Mouse (Mus musculus) frontal cortex, postnatal 36 days (tissue): ENCODE measurements around the gene Hoxb7.

Experiments used
- DNase-seq, 2 experiments: peaks; one replicate each; pipeline ENCODE4 v3.0.0; 2022; ENCODE audit warnings: low spot score in 2 of 2

Gene Hoxb7

DNA sequence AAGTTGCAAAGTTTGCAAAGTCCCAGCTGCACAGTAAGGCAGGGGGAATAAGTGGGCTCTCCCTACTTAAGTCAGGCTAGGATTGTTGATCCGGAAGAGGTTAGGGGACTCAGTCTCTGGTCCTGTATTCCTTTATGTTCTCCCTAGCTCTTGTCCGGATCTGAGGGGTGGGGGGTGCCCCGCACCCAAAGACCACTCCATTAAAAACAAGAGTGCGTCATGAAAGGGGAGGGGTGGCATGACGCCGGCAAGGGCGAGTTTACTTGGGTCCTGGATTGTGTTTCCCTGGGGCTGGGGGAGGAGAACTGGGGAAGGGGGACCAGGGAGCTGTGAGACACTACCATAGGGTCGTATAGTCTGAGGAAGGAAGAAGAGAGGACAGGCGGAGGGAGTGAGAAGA is 13.4 kb downstream of the Hoxb7 start:
- no peak for DNase-seq

DNA sequence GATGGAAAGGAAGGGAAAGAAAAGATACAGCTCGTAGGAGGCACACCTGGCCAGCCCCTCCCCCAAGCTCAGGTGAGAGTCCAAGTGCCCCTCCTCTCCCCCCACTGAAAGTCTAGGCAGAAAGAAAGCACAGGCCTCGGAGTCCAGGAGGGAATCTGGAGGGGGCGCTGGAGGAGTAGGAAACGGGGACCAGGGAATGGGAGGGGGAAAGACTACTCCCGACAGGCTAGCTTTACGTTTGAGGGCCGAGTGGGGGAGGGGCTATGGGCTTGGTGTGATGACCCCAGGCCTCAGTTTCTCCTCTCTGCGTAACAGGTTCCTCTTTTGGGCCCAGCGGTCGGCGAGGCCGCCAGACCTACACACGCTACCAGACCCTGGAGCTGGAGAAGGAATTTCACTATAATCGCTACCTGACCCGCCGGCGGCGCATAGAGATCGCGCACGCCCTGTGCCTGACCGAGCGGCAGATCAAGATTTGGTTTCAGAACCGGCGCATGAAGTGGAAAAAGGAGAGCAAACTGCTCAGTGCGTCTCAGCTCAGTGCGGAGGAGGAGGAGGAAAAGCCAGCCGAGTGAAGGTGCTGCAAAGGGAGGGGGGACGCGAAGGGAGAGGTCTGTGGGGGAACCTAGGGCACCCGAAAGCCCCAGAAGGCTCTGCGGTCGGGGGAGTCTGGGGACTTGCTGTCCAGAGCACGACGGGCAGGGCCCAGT is 14.1 kb downstream of the Hoxb7 start:
- DNase-seq = no peak

GRCm38 (mm10) chr11:96301064-96301431 is 14.6 kb downstream of the Hoxb7 start:
- no peak for DNase-seq

- peak in 1 of 2 experiments; percentile 34 for DNase-seq
These were observed 15.4 kb downstream of the Hoxb7 start for GRCm38 (mm10) chr11:96301837-96302236.

DNA sequence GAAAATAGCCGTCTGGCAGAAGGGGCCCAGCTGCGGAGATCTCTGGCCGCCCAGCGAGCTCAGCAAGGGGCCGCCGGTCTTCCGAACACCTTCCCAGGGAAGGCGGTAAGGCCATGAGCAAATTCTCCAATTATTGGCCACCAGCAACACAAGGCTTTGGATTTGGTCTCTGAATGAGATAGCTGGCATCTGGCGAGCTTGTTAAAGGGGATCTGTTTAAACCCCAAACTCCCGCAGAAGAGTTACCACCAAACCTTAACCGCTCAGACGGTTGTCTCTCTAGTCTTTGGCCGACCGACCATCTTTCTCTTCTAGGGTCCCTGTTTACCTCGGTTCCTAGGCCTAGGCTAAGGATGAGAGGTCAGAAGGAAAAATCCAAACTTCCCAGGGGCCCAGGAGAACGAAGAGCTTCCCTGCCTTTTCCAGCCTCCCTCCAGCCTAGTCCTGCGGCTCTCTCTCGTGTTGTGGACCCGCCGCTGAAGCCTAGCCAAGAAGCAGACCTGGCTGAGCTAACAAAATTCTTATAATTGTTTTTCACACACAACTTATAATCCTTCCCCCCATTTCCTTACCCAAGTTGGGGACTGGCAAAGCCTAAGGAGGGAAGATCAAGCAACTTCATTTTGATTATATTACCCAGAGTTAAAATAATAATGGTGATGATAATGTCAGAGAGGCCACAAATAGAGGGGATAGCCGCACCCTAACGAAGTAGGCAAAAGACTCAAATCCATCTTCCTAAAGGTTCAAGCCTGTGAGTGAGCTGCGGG is 16.1 kb downstream of the Hoxb7 start:
- DNase-seq = no peak

- DNase-seq = no peak
These were observed 17.0 kb downstream of the Hoxb7 start, which contains the start of gene Hoxb5 for GRCm38 (mm10) chr11:96303151-96304099. Gene Hoxb5 (plus strand): TSS chr11:96303336.

DNA sequence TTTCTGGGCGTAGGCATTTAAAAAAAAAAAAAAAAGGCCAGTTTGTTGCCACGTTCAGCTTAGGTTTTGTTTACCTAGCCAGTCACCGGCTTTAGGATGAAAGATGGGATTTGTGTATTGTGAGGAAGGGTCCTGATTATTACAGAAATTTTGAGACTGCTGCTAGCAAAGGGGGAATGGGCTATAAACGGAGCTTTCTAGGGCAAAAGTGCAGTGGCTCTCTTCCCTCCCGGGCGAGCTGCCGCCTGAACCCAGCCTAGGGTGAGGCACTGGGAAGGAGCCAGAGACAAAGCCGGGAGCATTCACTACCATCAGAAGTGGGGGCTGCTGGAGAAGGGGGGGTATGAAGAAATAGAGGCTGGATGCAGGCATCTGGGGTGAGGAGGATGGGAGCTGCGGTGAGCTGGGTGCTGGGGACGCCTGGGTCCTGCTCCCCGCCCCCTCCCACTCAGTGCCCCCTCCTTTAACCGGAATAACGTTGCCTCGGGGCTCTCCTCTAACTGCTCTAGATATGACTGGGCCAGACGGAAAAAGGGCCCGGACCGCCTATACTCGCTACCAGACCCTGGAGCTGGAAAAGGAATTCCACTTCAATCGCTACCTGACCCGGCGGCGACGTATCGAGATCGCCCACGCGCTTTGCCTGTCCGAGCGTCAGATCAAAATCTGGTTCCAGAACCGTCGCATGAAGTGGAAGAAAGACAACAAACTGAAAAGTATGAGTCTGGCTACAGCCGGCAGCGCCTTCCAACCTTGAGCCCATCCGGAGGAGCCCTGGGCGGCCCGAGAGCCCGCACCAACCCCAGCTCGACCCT is 18.2 kb downstream of the Hoxb7 start:
- no peak for DNase-seq

DNA sequence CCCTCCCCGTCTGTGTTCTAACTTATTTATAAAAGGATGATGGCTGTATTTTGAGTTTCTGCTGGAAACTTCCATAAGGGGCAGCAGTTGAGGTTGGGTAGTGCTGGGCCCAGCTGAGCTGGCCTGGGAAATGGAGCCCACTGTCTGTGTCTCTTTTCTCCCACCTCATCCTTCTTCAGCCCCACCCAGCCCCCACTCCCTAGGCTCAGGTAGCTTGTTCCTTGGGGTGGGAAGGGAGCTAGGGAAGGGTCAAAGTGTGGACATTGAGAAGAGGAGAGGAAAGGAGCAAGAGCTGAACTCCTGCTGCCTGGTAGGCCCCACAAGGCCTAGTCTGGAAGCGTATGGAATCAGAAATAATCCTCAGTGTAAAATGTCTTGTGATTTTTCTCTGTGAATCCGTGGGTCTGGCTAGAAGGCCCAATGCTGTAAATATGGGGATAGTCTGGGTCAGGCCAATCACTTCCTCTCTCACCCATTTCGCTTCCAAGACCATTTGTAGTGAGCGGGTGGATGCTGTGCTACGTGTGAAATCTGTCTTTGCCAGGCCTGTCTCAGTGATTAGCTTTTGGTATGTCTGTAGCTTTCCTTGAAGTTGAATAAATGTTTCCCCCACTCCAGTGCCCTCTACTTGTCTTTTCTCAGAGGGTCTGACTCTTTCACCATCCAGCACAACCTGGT is 19.2 kb downstream of the Hoxb7 start:
- DNase-seq = no peak

DNA sequence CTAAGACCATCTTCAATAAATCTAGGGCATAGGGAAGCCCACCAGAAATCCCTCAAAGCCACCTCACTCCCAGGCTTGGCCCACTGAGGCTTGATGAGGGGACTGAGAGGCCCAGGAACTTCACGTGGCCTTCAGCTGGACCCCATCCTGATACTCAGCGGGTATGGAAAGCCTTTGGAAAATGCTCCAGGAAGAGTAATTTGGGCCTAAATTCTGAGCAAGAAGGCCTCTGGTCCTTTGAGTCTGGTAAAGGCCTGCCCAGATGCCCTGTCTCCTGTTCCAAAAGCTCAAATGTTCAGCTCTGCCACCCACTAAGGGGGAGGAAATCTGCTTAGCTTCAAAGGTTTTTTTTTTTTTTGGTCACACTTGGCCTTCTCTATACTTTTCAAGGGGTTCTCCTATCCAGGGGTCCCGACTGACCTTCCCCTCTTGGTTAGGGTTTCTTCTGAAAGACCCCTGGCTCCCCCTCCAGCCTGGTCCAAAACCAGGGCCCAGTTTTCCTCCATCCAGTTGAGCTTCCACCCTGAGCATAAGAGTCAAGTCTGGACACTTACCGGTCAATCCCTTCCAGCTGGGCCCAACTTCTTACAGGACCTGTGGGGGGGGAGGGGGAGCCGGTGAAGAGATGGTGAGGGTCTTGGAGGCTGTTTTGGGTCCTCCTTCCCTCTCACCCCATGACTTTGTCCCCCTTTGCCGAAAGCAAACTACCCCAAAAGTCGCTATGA is 19.9 kb downstream of the Hoxb7 start:
- no peak for DNase-seq

DNA sequence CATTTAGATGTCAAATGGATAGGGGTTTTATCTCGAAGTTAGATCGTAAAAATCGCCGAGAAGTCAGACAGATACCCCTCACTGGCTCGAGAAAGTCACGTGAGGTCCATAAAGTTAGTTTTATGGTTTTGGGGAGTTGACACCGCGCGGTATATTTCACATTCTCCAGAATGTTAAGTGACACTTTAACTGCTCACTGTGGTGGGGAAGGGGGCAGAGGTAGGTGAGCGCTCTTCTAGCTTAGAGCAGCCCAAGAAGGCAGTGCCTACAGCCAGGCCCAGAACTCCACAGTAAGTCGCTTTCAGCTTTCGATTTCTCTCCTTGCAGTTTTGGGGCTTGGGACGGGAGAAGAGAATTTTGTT is 20.5 kb downstream of the Hoxb7 start:
- no peak for DNase-seq

- no peak for DNase-seq
These were observed 22.3 kb downstream of the Hoxb7 start for GRCm38 (mm10) chr11:96308763-96309162.

- DNase-seq = no peak
These were observed 22.9 kb downstream of the Hoxb7 start for GRCm38 (mm10) chr11:96309288-96309687.

- DNase-seq = no peak
These were observed 23.9 kb downstream of the Hoxb7 start for GRCm38 (mm10) chr11:96310183-96310938.

- DNase-seq = no peak
These were observed 24.7 kb downstream of the Hoxb7 start for GRCm38 (mm10) chr11:96311097-96311496.

- DNase-seq = no peak
These were observed 25.3 kb downstream of the Hoxb7 start for GRCm38 (mm10) chr11:96311520-96312417.

DNA sequence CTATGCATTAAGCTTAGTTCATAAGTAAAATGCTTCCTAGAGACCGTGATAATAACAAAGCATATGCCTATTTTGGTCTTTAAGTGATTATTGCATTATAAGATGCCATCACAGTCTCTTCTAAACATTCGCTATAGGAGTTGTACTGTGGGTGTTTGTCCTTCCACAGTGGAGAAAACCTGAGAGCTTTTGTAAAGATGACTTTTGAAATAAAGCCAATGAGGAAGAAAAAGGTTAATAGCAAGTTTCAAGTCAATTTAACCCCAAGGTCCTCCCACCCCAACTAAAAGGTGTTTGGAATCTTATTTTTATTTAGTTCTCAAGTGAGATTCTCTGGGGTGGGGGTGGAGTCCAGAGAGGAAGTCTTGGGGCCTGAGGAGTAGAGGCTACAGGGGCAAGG is 26.7 kb downstream of the Hoxb7 start:
- DNase-seq = no peak

DNA sequence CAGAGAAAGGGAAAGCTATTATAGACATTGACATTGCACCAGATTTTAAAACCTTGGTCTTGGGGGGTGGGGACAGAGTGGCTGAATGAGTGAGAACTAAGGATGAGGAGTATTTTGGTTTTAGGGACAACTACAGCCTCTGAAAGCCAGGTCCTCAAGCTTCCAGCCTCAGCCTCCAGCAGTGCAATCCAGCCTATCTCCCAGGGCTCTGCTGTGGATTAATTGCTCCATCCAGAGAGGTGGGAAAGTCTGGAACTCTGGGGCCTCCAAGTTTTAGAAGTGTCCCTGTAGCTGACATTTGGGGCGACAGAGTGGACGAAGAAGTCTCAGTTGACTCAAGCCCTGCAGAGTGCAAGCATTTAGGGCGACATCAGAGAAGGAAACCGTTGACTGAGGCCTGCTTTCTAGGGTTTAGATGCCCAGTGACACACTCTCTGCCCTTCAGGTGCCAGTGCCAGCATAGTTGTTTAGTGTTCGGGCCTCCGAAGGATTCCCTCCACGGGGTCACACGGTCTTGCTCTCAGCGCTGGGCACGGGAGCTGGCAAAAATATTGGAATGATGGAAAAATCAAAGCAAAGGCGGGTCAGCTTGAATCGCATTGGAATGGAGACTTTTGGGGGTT is 27.5 kb downstream of the Hoxb7 start:
- DNase-seq = no peak
